Mouse (Mus musculus): ENCODE data around the gene Tph2. TPM values are rescaled to one million over a fixed set of nuclear protein-coding genes. Genes with fewer than 3 reads are reported as not detected.

Gene Tph2
- polyA plus RNA-seq (2015; fragmentation: Nextera tagmentation; extraction: Ambion mirVana) = 0.07 and 0.14 TPM in 2 replicates

GRCm38 (mm10) chr10:115184697-115185096 lies at the start of gene Tph2:
TSS of gene Tph2 (minus strand) at chr10:115185022.

Other genes starting within 250 kb of the Tph2 start
- 36.6 and 53.1 TPM in 2 replicates for gene Tbc1d15, start 66.4 kb upstream of the Tph2 start, polyA plus RNA-seq (2015; fragmentation: Nextera tagmentation; extraction: Ambion mirVana)
- 14.8 and 22.0 TPM in 2 replicates for gene Rab21, start 130.6 kb upstream of the Tph2 start, polyA plus RNA-seq (2015; fragmentation: Nextera tagmentation; extraction: Ambion mirVana)
- 25.6 and 31.9 TPM in 2 replicates for gene Tmem19, start 177.5 kb upstream of the Tph2 start, polyA plus RNA-seq (2015; fragmentation: Nextera tagmentation; extraction: Ambion mirVana)
- gene Thap2, start 199.4 kb upstream of the Tph2 start, polyA plus RNA-seq (2015; fragmentation: Nextera tagmentation; extraction: Ambion mirVana) = 10.3 and 12.4 TPM in 2 replicates
- gene Zfc3h1, start 199.9 kb upstream of the Tph2 start, polyA plus RNA-seq (2015; fragmentation: Nextera tagmentation; extraction: Ambion mirVana) = 9.0 and 13.0 TPM in 2 replicates